Mouse (Mus musculus): ENCODE data around the gene Ndufaf8.

DNA sequence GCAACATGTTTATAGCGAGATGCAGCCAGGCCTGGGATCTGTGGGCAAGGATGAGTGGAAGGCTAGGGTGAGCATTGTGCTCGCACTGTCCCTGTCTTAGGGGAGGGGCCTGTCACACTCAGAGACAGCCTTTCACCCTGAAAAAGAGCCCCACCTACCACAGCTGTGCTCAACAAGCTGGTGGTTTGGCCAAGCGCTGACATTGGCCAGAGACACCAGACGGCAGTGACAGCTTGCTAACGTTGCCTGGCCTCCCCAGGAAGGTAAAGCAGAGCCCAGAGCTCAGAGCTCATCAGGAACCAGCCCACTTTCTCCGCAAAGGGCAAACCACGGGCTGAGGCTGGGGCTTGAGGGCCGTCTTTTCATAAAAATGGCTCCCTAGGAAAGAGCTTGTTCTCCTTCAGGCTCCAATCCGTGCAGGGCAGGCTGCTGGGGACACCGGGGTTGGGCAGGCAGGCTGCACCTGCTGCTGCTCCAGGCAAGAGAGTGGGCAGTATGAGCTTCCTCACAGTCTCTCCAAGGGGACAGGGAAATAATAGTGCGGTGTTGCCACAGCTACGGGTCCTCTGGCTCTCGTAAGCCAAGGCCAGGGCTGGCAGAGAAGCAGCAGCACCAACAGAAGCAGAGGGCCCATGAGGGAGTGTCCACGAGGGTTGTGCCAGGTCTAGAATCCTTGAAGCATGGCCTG lies 47.5 kb upstream of the Ndufaf8 start:
- TF ChIP-seq POLR2A (IDR thresholded peaks at IDR 0.05; ENCODE audit: low read depth, low read length): no peak
- no peak for TF ChIP-seq CTCF (IDR thresholded peaks at IDR 0.05; ENCODE audit: borderline replicate concordance, insufficient read depth, low read length)
